1 mouse cellular context compared by ENCODE assay signal in the genomic region with DNA sequence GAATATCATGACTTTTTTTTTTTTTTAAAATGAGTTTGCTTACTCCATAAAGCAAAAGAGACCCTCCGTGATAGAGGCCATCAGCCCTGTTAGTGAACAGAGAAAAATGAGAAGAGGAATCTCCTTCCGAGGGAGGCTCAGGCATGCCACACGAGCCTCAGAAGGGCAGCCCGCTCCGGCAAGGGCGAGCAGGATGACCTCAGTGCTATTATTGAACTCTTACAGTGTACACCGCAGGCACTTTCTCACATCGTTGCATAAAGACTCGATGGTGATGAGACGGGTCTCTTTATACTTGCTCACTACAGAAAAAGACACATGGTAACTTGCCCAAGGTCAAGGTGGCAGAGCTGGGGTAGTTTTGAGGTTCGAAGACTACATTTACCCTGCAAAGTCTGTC.
TF ChIP-seq lines count a peak whose summit lies in the region.

No protein-coding gene starts in this region.

TF ChIP-seq in CH12.LX, 34 proteins besides CTCF, POLR2A, EP300 and RAD21:
- TF ChIP-seq BHLHE40 (IDR thresholded peaks at IDR 0.05; ENCODE audit: low read depth, low read length) (peak; percentile 39), ZC3H11A (IDR thresholded peaks at IDR 0.05; ENCODE audit: low read depth, low read length) (no peak), TBP (conservative IDR thresholded peaks at IDR 0.05; ENCODE audit: low read depth, low read length) (no peak), JUN (IDR thresholded peaks at IDR 0.05; ENCODE audit: insufficient read depth, low read depth, low read length) (peak; percentile 85), ETS1 (conservative IDR thresholded peaks at IDR 0.05; ENCODE audit: low read depth, low read length) (peak; percentile 33; the same call in 1 of the 2 replicates), MEF2A (IDR thresholded peaks at IDR 0.05; ENCODE audit: borderline replicate concordance, low read depth, low read length) (peak; percentile 97)
